Mouse (Mus musculus) embryonic facial prominence, embryonic 15.5 days (tissue): ENCODE data around the gene Tut1. TPM values are rescaled to one million over a fixed set of nuclear protein-coding genes. Genes with fewer than 3 reads are reported as not detected.

Experiments
- ATAC-seq: fragments of 200-750 bp; cut with Nextera tagmentation; 2 replicates; pipeline ENCODE4 v1.8.0; 2017; ENCODE audit warnings: low read depth, moderate TSS enrichment; ENCODE audit not compliant: insufficient number of reproducible peaks, low FRiP score, low TSS enrichment
- H3K27ac ChIP-seq: fragments of 300-500 bp; sonication (generic); replicated peaks from 2 replicates; pipeline ENCODE4 v1.5.1; 2015; ENCODE audit warnings: mild to moderate bottlenecking, inconsistent platforms
- H3K27me3 ChIP-seq: fragments of 300-500 bp; sonication (generic); 2 replicates; pipeline ENCODE4 v1.6.1; 2015; ENCODE audit warnings: inconsistent platforms
- H3K36me3 ChIP-seq: fragments of 300-500 bp; sonication (generic); 2 replicates; pipeline ENCODE4 v1.6.1; 2015; ENCODE audit warnings: mild to moderate bottlenecking, inconsistent platforms
- H3K4me1 ChIP-seq: fragments of 300-500 bp; sonication (generic); 2 replicates; pipeline ENCODE4 v1.6.1; 2015; ENCODE audit warnings: inconsistent platforms
- H3K4me2 ChIP-seq: fragments of 300-500 bp; sonication (generic); replicated peaks from 2 replicates; pipeline ENCODE4 v1.6.1; 2015; ENCODE audit warnings: mild to moderate bottlenecking, inconsistent platforms
- H3K4me3 ChIP-seq: fragments of 300-500 bp; sonication (generic); replicated peaks from 2 replicates; pipeline ENCODE4 v1.5.1; 2015; ENCODE audit warnings: mild to moderate bottlenecking, inconsistent platforms
- H3K9ac ChIP-seq: fragments of 300-500 bp; sonication (generic); 2 replicates; pipeline ENCODE4 v1.6.1; 2015; ENCODE audit warnings: inconsistent platforms
- H3K9me3 ChIP-seq: fragments of 300-500 bp; sonication (generic); replicated peaks from 2 replicates; pipeline ENCODE4 v1.6.1; 2016; ENCODE audit warnings: inconsistent platforms
- WGBS: fragments of 180-500 bp; shearing (Covaris S2); methylation state at CpG from one replicate; pipeline ENCODE4 v1.1.7; 2015; 5-methylcytosine and 5-hydroxymethylcytosine counted together
- polyA plus RNA-seq: library from polyadenylated mRNA; unstranded; fragments of >200 nt; fragmentation: Nextera tagmentation; extraction: Ambion mirVana; gene quantifications from 2 replicates; pipeline ENCODE4 v1.2.1, GENCODE M21; 2015

The Tut1 gene
- polyA plus RNA-seq, 1 experiment from 2014 or later: 32.8 TPM

DNA sequence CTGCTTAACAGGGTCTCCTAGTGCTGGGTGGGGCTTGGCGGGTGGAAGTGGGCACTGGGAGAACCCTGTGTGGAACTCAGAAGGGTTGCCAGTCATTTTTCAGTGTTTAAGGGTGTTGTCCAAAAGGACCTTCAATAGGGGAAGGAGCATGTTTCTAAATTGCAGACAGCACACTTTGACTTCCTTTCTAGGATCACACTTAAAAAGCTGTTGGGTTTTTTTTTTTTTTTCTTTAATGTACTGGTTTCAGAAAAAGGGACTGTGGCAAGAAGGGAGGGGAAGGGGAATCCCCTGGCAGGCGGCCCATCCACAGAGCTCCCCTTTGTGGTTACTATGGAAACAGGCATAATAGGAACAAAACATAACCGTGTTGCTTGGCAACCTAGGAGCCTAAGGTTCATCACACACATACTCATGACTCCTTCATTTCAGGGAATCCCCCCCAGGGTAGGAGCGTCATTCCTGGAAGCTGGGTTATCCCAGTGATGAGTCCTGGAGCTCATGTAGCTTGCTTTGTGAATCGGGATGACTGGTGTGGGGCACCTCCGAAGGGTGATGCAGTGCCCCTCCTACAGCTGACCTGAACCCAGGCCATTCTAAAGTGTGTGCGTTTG, 30.7 kb downstream of the Tut1 start:
- ATAC-seq: no peak
- peaks cover 74% of the 10 kb centered on the region for H3K4me1 ChIP-seq

DNA sequence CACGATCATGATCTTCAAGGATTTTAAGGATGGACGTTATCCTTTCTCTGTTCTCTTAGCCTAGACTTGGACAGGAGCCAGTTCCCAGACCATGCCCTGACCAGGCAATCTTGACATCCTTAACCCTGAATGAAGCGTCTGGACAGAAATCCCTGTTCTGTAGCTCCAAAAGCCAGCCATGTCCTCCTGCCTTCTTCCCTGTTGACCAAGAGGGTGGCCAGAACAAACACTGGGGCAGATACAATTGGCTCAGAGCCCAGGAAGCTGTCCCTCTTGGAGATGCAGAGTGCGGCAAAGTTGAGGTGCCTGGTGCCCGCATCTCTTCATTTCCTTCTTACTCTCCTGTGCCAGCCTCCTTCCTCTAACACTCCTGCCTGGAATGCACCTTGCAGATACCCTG, 32.2 kb downstream of the Tut1 start:
- H3K4me1 ChIP-seq: peaks cover 68% of the 10 kb centered on the region
- H3K27me3 ChIP-seq: no peaks in the 10 kb centered on the region
- no peaks in the 10 kb centered on the region for H3K9me3 ChIP-seq
- no peaks in the 10 kb centered on the region for H3K36me3 ChIP-seq
- H3K4me2 ChIP-seq: no peak overlapping the region
- H3K4me3 ChIP-seq: no peak overlapping the region
- 75% methylated on average over 5 of the region's 5 CpGs for WGBS
- H3K27ac ChIP-seq: no peak overlapping the region
- no peak for ATAC-seq
- H3K9ac ChIP-seq: no peak overlapping the region

More for the DNA sequence above, 30.7 kb downstream of the Tut1 start:
- WGBS: 6% methylated on average over 7 of the region's 7 CpGs
- peak overlapping the region; percentile 73 for H3K27ac ChIP-seq
- H3K4me3 ChIP-seq: no peak overlapping the region
- H3K27me3 ChIP-seq: no peaks in the 10 kb centered on the region
- no peak overlapping the region; the same call in 1 of the 2 replicates for H3K4me2 ChIP-seq
- H3K36me3 ChIP-seq: peaks cover 14% of the 10 kb centered on the region
- H3K9me3 ChIP-seq: no peaks in the 10 kb centered on the region
- H3K9ac ChIP-seq: no peak overlapping the region

DNA sequence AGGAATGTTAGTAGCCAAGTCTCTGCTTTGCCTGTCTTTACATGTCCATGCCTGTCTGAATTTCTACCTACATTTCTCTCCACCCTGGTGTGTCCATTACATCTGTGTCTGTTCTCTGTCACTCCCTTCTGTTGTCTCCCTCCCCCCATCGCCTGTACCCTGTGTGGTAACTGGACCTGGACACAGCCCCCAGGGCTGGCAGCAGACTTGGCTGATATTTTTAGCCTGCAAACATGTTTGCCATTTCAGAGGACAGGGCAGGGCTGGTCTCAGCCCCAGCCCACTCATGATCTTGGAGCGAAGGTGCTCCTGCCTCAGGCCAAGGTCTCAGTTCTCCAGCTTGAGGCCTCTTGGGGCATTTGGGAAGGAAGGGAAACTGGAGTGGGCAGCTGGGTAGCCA, 34.2 kb downstream of the Tut1 start:
- Histone ChIP-seq H3K4me2 (peak overlapping the region; percentile 73; the same call in 1 of the 2 replicates), H3K9me3 (no peaks in the 10 kb centered on the region), H3K27me3 (no peaks in the 10 kb centered on the region), H3K4me1 (peaks cover 68% of the 10 kb centered on the region), H3K27ac (peak overlapping the region; percentile 97), H3K4me3 (peak overlapping the region; percentile 71; the same call in 1 of the 2 replicates), H3K9ac (no peak overlapping the region), H3K36me3 (no peaks in the 10 kb centered on the region)
- 22% methylated on average over 2 of the region's 2 CpGs for WGBS
- no peak for ATAC-seq

DNA sequence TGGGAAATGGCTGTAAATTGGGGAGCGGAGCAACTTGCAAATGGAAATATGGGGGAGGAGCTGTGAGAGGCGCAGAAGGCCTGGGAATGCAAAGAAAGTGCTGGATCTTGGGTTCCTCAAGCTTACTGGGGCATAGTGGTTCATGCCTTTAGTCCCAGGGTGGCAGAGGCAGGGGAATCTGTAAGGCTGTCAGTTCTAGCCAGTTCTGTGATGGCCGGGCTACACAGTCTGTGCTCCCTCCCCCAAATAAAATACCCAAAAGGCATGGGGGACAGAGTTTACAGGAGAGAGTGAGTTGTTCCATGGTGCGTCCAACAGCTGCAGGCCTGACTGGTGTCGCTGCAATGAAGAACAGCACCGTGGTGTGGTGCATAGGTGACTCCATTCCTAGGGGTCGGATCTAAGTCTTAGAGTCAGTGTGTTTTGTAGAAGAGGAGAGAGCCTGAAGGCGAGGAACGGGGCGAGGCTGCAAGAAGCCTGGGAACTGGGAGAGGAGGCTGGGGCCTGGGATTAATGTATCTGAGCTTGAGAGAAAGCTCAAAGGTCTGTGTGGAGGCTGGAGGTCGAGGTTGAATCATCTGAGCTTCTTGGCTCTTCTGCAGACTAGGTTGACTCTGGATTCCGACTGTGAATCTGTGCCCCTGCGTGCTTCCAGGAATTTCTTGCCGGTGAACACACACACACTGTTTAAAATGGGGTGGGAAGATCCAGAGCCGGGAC, 34.9 kb downstream of the Tut1 start:
- H3K9ac ChIP-seq: peak overlapping the region; percentile 73; the same call in 1 of the 2 replicates
- no peaks in the 10 kb centered on the region for H3K36me3 ChIP-seq
- peak overlapping the region; percentile 97 for H3K27ac ChIP-seq
- peak overlapping the region; percentile 71 for H3K4me3 ChIP-seq
- no peaks in the 10 kb centered on the region for H3K9me3 ChIP-seq
- H3K4me1 ChIP-seq: peaks cover 68% of the 10 kb centered on the region
- WGBS: 8% methylated on average over 15 of the region's 15 CpGs
- no peak for ATAC-seq
- no peaks in the 10 kb centered on the region for H3K27me3 ChIP-seq
- peak overlapping the region; percentile 73 for H3K4me2 ChIP-seq

DNA sequence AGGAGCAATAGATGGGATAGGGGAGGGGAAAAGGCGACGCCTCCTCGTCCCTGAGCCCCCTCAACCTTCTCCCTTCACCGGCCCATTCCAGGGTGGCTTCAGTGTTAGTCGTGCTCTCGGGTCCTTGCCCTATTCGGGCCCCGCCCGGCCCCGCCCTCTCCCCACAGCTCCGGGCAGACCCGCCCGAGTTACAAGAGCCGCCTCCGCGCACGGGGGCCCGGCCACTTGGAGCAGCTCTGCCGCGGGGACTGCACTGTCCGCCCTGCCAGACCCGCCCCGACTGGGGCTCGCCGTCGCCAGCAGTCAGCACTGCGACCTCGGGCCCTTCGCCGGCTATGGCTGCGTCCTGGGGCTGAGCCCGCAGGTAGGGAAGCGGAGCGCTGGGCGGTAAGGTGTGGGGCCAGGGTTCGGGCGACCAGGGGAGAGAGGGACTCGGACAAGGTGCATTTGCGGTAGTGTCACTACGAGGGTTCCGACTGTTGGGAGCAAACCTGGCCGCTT, 35.5 kb downstream of the Tut1 start, which contains the start of gene Ahnak:
Gene Ahnak (plus strand): TSS at position 219 of the 501 bp plus-strand sequence.
- H3K4me2 ChIP-seq: peak within 1 kb of the TSS; percentile 73
- H3K4me3 ChIP-seq: peak within 1 kb of the TSS; percentile 71
- no peaks in the 10 kb centered on the region for H3K9me3 ChIP-seq
- no peaks in the 10 kb centered on the region for H3K36me3 ChIP-seq
- peaks cover 68% of the 10 kb centered on the region for H3K4me1 ChIP-seq
- no peaks in the 10 kb centered on the region for H3K27me3 ChIP-seq
- peak within 1 kb of the TSS; percentile 73 for H3K9ac ChIP-seq
- ATAC-seq: peak; percentile 68
- under 1% methylated on average over 42 of the region's 42 CpGs for WGBS
- H3K27ac ChIP-seq: peak within 1 kb of the TSS; percentile 97

DNA sequence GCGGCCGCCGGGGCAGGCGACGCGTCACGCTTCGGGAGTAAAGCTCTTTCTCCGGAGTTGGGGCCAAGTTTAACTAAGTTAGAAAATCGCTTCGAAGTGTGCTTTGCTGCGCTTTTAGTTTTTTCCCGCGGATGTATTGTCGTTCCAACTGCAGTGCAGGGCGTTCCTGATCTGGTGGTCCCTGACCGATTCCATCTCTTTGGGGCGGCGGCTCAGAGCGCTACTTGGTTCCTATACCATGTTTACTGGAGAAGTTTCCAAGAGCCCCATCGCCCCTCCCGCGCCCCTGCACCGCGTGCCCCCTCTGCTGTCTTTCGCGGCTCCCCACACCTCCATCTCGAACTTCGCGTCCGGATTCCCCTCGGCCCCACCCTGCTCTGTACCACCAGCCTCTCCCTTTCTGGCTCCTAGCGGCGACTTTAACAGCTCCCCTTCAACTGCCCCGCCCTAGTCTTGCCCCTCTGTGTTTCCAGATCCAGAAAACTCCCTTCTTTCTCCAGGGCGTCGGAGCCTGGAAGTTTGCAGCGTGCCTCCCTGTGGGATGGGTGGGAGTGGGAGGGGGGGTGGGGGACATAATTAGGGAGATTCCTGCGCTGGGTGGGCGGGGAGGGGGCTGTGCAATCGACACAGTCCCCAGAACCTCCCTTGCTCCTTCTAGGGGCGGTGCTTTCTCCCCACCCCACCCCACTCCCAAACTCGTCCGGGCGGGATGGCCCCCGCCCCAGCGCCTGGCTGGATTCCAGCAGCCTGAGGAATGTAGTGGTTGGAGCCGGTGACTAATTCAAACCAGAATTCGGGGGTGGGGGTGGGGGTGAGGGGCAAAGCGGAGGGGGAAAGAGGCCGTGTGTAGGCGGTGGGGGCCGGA, 36.2 kb downstream of the Tut1 start:
- no peaks in the 10 kb centered on the region for H3K27me3 ChIP-seq
- H3K4me3 ChIP-seq: peak overlapping the region; percentile 71
- peak; percentile 89 for ATAC-seq
- H3K27ac ChIP-seq: peak overlapping the region; percentile 97
- H3K4me2 ChIP-seq: peak overlapping the region; percentile 73
- H3K36me3 ChIP-seq: no peaks in the 10 kb centered on the region
- no peaks in the 10 kb centered on the region for H3K9me3 ChIP-seq
- peaks cover 68% of the 10 kb centered on the region for H3K4me1 ChIP-seq
- peak overlapping the region; percentile 73 for H3K9ac ChIP-seq
- under 1% methylated on average over 53 of the region's 53 CpGs for WGBS

DNA sequence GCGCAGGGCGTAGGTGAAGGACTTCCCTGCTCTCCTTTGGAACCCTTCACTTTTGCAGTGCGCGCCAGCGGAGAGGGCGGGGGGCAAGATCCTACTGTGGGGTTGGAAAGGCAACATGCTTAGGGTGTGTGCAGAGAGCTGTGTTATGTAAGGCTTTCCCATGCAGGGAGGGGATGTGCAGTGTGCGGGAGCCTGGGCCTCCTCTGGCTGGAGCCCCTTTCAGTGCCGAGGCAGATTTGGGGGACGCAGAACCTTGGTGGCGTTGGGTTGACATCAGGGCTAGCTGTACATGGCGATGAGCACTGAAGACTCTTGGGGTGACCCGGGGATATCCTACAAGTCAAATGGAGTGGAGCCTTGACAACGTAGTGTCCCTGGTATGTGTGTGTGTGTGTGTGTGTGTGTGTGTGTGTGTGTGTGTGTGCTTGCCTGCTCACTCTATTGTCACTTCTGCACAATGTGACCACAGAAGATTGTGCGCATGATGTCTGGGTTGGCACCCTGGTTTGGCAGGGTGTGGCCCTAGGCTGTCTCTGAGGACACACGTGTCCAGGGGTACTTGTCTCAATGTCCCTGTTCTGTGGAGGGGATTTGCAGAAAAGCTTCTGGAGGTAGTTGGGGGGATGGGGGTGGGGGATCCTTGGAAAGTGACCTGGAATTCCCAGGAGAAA, 36.9 kb downstream of the Tut1 start:
- Histone ChIP-seq H3K36me3 (no peaks in the 10 kb centered on the region), H3K4me1 (peaks cover 68% of the 10 kb centered on the region), H3K9ac (peak overlapping the region; percentile 73), H3K9me3 (no peaks in the 10 kb centered on the region), H3K4me3 (peak overlapping the region; percentile 71), H3K27me3 (no peaks in the 10 kb centered on the region), H3K4me2 (peak overlapping the region; percentile 73), H3K27ac (peak overlapping the region; percentile 97)
- 3% methylated on average over 15 of the region's 15 CpGs for WGBS
- peak; percentile 71 for ATAC-seq

DNA sequence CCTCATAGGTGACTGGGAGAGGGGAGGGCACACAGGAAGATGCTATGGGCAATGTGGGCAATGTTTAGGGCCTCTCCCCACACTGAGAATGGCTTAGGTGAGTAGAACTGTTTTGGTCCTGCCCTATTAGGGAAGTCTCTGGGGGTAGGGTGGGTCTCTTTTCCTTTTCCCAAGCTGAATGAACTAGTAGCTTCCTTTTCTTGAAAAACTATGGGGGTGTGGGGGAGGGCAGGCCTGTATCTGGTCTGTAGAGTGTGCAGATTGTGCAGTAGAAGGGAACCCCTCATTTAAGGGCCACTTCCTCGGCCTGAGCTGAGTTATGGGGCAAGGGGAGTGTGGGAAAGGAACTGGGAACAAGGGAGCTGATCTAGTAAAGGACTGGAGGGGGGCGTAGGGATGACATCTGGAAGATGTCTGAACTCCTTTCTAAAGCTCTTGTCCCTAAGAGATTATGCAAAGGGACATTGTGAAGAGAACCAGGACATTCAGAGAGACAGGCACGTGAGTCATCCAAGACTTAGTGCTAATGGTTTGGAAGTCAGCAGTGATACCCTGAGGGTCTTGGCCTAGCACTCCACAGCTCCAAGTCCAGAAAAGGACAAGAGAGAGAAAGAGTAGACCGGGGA, 37.7 kb downstream of the Tut1 start:
- Histone ChIP-seq H3K36me3 (no peaks in the 10 kb centered on the region), H3K4me2 (peak overlapping the region; percentile 73), H3K9ac (peak overlapping the region; percentile 73), H3K27me3 (no peaks in the 10 kb centered on the region), H3K4me3 (peak overlapping the region; percentile 71), H3K9me3 (no peaks in the 10 kb centered on the region), H3K4me1 (peaks cover 75% of the 10 kb centered on the region), H3K27ac (peak overlapping the region; percentile 97)
- no peak for ATAC-seq
- WGBS: 28% methylated on average over 4 of the region's 4 CpGs

DNA sequence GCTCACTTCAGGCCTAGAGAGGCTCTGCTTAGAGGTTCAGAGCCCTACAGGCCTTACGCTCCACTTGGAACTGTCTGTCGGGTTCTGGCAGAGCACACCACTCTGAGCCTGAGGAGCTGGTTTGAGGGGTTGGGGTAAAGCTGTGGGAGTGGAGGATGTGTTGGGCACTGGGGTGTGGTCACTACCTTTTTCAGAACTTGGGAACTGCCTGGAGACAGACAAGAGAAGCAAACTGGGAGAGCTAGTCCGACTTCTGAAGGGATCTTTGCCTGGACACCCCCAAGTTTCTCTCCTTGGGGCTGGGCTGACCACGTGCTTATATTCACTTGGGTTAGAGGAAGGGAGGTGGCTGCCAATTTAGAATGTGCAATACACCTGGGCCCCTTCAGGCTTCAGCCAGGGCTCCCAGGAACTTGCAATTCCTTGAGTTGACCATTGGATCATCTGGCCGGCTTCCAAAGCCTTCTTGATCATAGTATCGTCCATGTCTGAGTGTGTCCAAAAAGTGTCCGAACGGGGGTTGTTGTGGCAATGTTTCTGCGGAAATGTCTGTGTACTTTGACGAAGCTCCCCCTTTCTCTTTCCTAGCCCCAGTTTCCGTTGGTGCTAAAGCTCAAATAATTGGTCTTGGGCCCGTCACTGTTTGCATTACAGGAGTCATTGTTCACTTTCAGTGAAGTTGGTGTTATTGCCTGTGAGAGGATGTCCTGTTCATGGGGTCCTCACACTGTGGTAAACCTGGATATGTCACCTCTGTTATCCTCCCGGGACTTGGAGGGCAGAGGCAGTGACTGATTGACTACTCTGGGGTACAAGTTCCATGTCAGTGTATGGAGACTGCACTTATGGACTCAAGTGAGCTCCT, 38.5 kb downstream of the Tut1 start:
- peak overlapping the region; percentile 71 for H3K4me3 ChIP-seq
- ATAC-seq: no peak
- peak overlapping the region; percentile 73 for H3K4me2 ChIP-seq
- peak overlapping the region; percentile 97 for H3K27ac ChIP-seq
- peak overlapping the region; percentile 73; the same call in 1 of the 2 replicates for H3K9ac ChIP-seq
- H3K9me3 ChIP-seq: no peaks in the 10 kb centered on the region
- H3K27me3 ChIP-seq: no peaks in the 10 kb centered on the region
- WGBS: 55% methylated on average over 13 of the region's 13 CpGs
- H3K36me3 ChIP-seq: no peaks in the 10 kb centered on the region
- peaks cover 82% of the 10 kb centered on the region for H3K4me1 ChIP-seq
